Mouse (Mus musculus) brain, embryonic 14.5 days (tissue): ENCODE measurements around the gene Golga4. TPM values are rescaled to one million over a fixed set of nuclear protein-coding genes. Genes with fewer than 3 reads are reported as not detected.

Source experiments
- DNase-seq: peaks from one replicate; pipeline ENCODE4 v3.0.0-alpha.2; 2011; ENCODE audit warnings: low read depth
- CTCF ChIP-seq: fragments of 200-500 bp; IDR thresholded peaks from 2 replicates; pipeline ENCODE4 v1.5.1; 2012; ENCODE audit warnings: inconsistent platforms, mild to moderate bottlenecking, moderate library complexity, borderline replicate concordance; ENCODE audit not compliant: insufficient read depth, insufficient read length; ENCODE audit errors: extremely low read depth
- POLR2A ChIP-seq: fragments of 200-500 bp; IDR thresholded peaks from 2 replicates; pipeline ENCODE4 v1.6.1; 2012; ENCODE audit warnings: mild to moderate bottlenecking, inconsistent platforms, borderline replicate concordance; ENCODE audit not compliant: poor library complexity, insufficient read depth, insufficient read length, severe bottlenecking; ENCODE audit errors: extremely low read depth
- polyA plus RNA-seq: library from polyadenylated mRNA; depleted of rRNA; stranded (reverse); fragments of >200 nt; gene quantifications from 2 replicates; pipeline ENCODE4 v1.2.3, GENCODE M21; 2012

Golga4 gene
- polyA plus RNA-seq, 1 experiment = 60.5 TPM

DNA sequence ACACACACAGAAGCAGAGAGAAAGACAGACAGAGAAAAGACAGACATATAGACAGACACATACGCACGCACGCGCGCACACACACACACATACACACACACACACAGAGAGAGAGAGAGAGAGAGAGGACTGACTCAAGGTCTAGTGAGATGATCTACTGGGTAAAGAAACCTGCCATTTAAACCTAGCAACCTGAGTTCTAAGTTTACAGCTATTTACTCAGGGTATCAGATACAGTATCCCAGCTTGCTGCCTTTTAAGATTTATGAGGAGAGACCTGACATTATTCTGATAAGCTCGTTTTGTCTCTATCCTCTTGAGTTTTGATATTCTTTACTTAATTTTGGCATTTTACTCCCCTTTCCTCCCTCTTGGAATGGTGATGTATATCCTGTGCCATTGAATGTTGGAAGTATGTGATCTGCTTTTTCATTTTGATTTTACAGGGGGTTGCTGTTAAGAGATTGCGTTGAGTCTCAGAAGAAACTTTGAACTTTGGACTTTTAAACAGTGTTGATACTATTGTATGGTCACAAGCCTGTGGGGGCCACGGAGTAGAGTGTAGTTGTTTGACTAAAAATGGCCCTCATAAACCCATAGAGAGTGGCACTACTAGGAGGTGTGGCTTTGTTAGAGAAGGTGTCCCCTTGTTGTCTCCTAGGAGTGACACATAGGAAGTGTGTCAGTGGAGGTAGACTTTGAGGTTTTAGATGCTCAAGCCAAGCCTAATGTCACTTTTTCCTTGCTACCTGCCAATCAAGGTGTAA is 13.0 kb upstream of the Golga4 start:
- TF ChIP-seq POLR2A = no peak
- TF ChIP-seq CTCF = no peak
- DNase-seq = no peak

GRCm38 (mm10) chr9:118494106-118494505 is 12.0 kb upstream of the Golga4 start:
- no peak for DNase-seq
- TF ChIP-seq POLR2A (no peak), CTCF (peak; percentile 38; the same call in 1 of the 2 replicates)

DNA sequence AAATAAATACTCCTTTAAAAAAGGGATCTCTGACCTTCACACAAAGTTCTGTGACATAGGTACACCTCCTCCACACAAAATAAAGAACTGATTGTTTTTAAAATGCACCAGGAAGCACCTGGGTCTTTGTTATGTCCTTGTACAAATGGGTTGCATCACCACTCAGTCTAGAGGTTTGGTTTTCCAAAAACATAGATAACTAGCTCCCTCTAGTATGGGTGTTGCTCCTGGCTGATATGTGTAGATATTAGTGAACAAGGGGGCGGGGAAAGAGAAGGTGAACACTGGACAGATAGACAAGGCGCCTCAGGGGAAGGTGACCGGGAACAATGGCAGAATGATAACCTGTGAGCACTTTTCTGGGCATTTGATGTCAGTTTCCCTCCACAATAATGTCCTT is 10.1 kb upstream of the Golga4 start:
- no peak for TF ChIP-seq POLR2A
- no peak for TF ChIP-seq CTCF
- DNase-seq = no peak

DNA sequence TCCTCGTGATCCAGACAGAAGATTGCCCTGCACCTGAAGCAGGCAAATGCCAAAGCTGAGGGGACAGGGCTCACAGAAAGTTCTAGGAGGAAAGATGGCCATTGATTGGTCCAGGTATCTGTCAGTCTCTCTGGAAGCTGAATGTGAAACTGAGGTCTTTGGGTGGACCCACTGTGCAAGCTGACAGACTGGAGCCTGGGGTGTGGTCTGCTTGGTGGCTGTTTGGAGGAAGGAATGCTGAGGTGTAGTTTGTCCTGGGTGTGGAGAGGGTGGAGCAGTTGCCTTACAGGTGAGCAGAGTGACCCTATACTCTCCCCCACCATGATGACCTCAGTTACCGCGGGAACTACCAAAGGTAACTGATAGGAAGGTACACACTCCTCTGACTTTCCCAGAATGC is 9.1 kb upstream of the Golga4 start:
- DNase-seq = no peak
- no peak for TF ChIP-seq POLR2A
- TF ChIP-seq CTCF = no peak

- no peak for DNase-seq
- TF ChIP-seq POLR2A = no peak
- no peak for TF ChIP-seq CTCF
Observed at GRCm38 (mm10) chr9:118498061-118498460, 8.0 kb upstream of the Golga4 start.

DNA sequence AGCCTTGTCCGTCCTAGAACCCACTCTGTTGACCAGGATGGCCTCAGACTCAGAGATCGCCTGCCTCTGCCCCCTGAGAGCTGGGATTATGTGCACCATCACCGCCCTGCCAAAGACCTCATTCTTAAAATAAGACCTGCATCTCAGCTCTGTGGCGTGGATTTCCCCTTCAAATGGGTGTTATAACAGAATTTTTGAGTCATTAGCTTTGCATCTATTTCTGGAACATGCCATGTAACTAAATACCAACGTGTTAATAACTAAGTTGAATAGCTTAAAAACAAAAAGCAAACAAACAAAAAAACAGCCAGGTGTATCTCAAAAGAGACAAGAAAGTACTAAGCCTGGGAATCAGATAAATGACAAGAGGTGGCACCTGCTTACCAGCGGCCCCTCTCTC is 5.1 kb upstream of the Golga4 start:
- TF ChIP-seq CTCF = no peak
- no peak for TF ChIP-seq POLR2A

GRCm38 (mm10) chr9:118504656-118505055 is 1.4 kb upstream of the Golga4 start:
- TF ChIP-seq CTCF = no peak
- TF ChIP-seq POLR2A = no peak
- DNase-seq = no peak

More for the DNA sequence above, 5.1 kb upstream of the Golga4 start:
- no peak for DNase-seq

- TF ChIP-seq CTCF = no peak
- peak; percentile 30 for DNase-seq
Observed at GRCm38 (mm10) chr9:118506404-118507231, 551 bp downstream of the Golga4 start.

DNA sequence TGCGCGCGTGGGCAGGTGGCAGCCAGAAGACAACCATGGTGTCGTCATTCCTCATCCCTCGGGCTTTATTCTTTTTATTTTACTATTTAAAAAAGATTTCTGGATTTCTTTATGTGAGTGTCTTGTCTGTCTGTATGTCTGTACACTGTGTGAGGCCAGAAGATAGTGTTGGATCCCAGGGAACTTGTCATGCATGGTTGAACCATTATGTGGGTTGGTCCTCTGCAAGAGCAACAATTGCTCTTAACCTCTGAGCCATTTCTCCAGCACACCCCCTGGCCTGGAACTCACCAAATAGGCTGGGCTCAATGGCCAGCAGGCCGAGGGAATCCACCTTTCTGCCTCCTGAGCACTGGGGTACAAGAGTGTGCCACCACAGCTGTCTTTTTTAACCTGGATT is 1.5 kb downstream of the Golga4 start:
- no peak for TF ChIP-seq POLR2A
- no peak for TF ChIP-seq CTCF
- DNase-seq = no peak

- no peak for DNase-seq
- TF ChIP-seq CTCF (no peak), POLR2A (no peak)
Observed at GRCm38 (mm10) chr9:118508601-118509000, 2.5 kb downstream of the Golga4 start.

DNA sequence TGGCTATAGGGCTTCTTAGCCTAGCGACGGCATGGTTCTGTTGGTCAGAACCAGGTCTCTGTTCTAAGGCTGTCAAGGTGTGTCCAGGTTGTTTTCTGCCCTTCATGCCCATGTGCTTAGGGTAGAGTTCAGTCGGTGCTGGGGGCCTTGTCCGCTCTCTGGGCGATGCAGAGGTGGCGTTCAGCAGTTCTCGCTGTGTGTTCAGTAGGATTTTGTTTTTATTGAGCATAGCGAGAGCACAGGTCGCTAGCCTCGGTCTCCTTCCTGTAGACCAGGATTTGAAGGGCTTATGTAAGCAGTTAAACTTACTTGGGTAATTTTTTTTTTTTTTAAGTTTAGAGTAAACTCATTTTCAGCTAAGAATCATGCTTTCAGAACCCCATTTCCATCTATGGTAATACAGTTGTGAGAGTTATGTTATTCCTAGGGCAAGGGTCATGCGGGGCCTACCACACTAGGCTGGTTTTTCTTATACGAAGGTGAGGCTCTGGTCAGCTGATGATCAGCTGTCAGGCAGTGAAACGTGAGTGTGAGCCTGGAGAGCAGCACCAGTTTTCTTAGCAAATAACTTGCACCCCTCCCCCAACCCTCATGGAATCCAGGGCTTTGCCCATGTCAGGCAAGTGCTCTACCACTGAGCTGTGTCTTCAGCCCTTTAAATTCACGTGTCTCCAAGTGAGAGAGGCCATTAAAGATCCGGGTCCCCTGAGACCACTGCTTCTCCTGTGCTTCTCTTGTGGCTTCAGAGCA is 5.0 kb downstream of the Golga4 start:
- TF ChIP-seq POLR2A (no peak), CTCF (no peak)
- DNase-seq = no peak

DNA sequence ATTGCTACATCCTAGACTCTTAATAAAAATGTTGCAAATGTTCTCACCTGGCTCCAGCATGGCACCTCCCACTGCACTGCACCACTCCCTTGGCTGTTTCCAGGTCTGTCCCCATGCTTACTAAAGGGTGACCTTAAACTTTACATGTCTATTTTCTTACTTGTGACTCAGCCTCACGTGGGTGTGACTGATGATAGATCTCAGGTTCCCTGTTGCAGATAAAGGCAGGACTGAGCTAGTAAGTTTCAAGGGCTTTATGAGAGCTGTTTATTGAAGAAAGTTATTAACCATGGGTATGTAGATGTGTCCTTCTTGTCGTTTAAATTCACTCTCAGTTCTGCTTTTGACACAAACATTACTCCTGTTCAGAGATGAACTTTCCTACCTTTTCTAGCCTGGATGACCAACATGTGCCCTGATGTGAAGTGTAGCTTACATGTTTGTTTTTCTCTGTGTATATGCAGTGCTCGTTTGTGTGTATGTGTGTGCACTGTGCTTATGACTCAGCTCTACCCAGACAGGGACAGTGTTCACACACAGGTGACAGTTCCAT is 6.7 kb downstream of the Golga4 start:
- no peak for DNase-seq
- TF ChIP-seq POLR2A = no peak
- no peak for TF ChIP-seq CTCF
